Mouse (Mus musculus) heart, adult 8-10 months (tissue): ENCODE results near the gene Kif26b. TPM values are rescaled to one million over a fixed set of nuclear protein-coding genes. Genes with fewer than 3 reads are reported as not detected.
A peak's percentile ranks its signal among the peaks of the same experiment; 100 is the strongest.

ENCODE experiments used
- DNase-seq: peaks from one replicate; pipeline ENCODE4 v3.0.0; 2022; ENCODE audit warnings: low spot score
- total RNA-seq, 4 experiments: library from RNA; stranded (reverse); gene quantifications; 2 replicates each; pipeline ENCODE4 v1.2.4; 2022

The Kif26b gene
- total RNA-seq, 4 experiments from 2014 or later, result 2.7 to 5.7 (median 4.1) TPM

- DNase-seq, result peak; percentile 22
Observed at GRCm38 (mm10) chr1:178716411-178716810, 187.5 kb downstream of the Kif26b start.

- DNase-seq, result no peak
Observed at GRCm38 (mm10) chr1:178720821-178721220, 191.9 kb downstream of the Kif26b start.

GRCm38 (mm10) chr1:178722793-178723192, 193.9 kb downstream of the Kif26b start:
- no peak for DNase-seq

- no peak for DNase-seq
Observed at GRCm38 (mm10) chr1:178725536-178725935, 196.6 kb downstream of the Kif26b start.

GRCm38 (mm10) chr1:178728256-178728655, 199.3 kb downstream of the Kif26b start:
- DNase-seq, result no peak

- DNase-seq, result no peak
Observed at GRCm38 (mm10) chr1:178730271-178730670, 201.3 kb downstream of the Kif26b start.

GRCm38 (mm10) chr1:178733035-178733434, 204.1 kb downstream of the Kif26b start:
- no peak for DNase-seq

GRCm38 (mm10) chr1:178734576-178734975, 205.7 kb downstream of the Kif26b start:
- DNase-seq, result no peak

- DNase-seq, result no peak
Observed at GRCm38 (mm10) chr1:178736931-178737330, 208.0 kb downstream of the Kif26b start.

- DNase-seq, result no peak
Observed at GRCm38 (mm10) chr1:178743820-178744219, 214.9 kb downstream of the Kif26b start.

GRCm38 (mm10) chr1:178744526-178744925, 215.6 kb downstream of the Kif26b start:
- no peak for DNase-seq

GRCm38 (mm10) chr1:178744961-178745360, 216.0 kb downstream of the Kif26b start:
- DNase-seq, result no peak

- DNase-seq, result no peak
Observed at GRCm38 (mm10) chr1:178745471-178745870, 216.5 kb downstream of the Kif26b start.

GRCm38 (mm10) chr1:178747279-178748221, 218.6 kb downstream of the Kif26b start:
- no peak for DNase-seq

- no peak for DNase-seq
Observed at GRCm38 (mm10) chr1:178748222-178748600, 219.3 kb downstream of the Kif26b start.

- no peak for DNase-seq
Observed at GRCm38 (mm10) chr1:178748617-178749016, 219.7 kb downstream of the Kif26b start.

GRCm38 (mm10) chr1:178749786-178750185, 220.9 kb downstream of the Kif26b start:
- no peak for DNase-seq

GRCm38 (mm10) chr1:178758441-178758840, 229.5 kb downstream of the Kif26b start:
- DNase-seq, result no peak

GRCm38 (mm10) chr1:178762125-178762741, 233.3 kb downstream of the Kif26b start:
- no peak for DNase-seq

- no peak for DNase-seq
Observed at GRCm38 (mm10) chr1:178764914-178765313, 236.0 kb downstream of the Kif26b start.

- DNase-seq, result no peak
Observed at GRCm38 (mm10) chr1:178765650-178766049, 236.7 kb downstream of the Kif26b start.

- no peak for DNase-seq
Observed at GRCm38 (mm10) chr1:178768976-178769375, 240.1 kb downstream of the Kif26b start.

GRCm38 (mm10) chr1:178769988-178770387, 241.1 kb downstream of the Kif26b start:
- DNase-seq, result no peak
